Mouse (Mus musculus): ENCODE measurements around the gene Chrne. TPM values are rescaled to one million over a fixed set of nuclear protein-coding genes. Genes with fewer than 3 reads are reported as not detected.

The Chrne gene
- polyA plus RNA-seq, 1 experiment: 0.99 TPM

GRCm38 (mm10) chr11:70639976-70640375 is 21.0 kb upstream of the Chrne start:
- no peak for DNase-seq (ENCODE audit: low read depth in 1 of 2, low spot score in 2 of 2)
- Histone ChIP-seq H3K4me1 (ENCODE audit: control insufficient read depth, insufficient read depth, insufficient read length) (no peaks in the 10 kb centered on the region), H3K27ac (ENCODE audit: insufficient read depth, low read length) (no peak overlapping the region), H3K36me3 (ENCODE audit: control insufficient read depth, insufficient read depth, low read length) (peaks cover 6% of the 10 kb centered on the region), H3K27me3 (ENCODE audit: control insufficient read depth, insufficient read depth, low read length) (no peaks in the 10 kb centered on the region), H3K4me3 (ENCODE audit: extremely low read depth, insufficient read depth, insufficient read length) (no peak overlapping the region)
- 87% methylated on average over 8 of the region's 8 CpGs for WGBS
- TF ChIP-seq POLR2A (IDR thresholded peaks at IDR 0.05; ENCODE audit: low read depth, low read length) (no peak), CTCF (IDR thresholded peaks at IDR 0.05; ENCODE audit: extremely low read depth, insufficient read depth, insufficient read length, insufficient replicate concordance) (no peak)

GRCm38 (mm10) chr11:70638714-70639278 is 19.8 kb upstream of the Chrne start, which contains the start of gene Gp1ba:
TSS of gene Gp1ba (plus strand) at chr11:70639122.
- DNase-seq (ENCODE audit: low read depth in 1 of 2, low spot score in 2 of 2): no peak
- Histone ChIP-seq H3K4me3 (ENCODE audit: extremely low read depth, insufficient read depth, insufficient read length) (no peak within 1 kb of the TSS), H3K4me1 (ENCODE audit: control insufficient read depth, insufficient read depth, insufficient read length) (no peaks in the 10 kb centered on the region), H3K36me3 (ENCODE audit: control insufficient read depth, insufficient read depth, low read length) (no peaks in the 10 kb centered on the region), H3K27me3 (ENCODE audit: control insufficient read depth, insufficient read depth, low read length) (no peaks in the 10 kb centered on the region), H3K27ac (ENCODE audit: insufficient read depth, low read length) (no peak within 1 kb of the TSS)
- 13% methylated on average over 5 of the region's 5 CpGs for WGBS
- TF ChIP-seq CTCF (IDR thresholded peaks at IDR 0.05; ENCODE audit: extremely low read depth, insufficient read depth, insufficient read length, insufficient replicate concordance) (no peak), POLR2A (IDR thresholded peaks at IDR 0.05; ENCODE audit: low read depth, low read length) (no peak)

GRCm38 (mm10) chr11:70638293-70638692 is 19.3 kb upstream of the Chrne start:
- TF ChIP-seq CTCF (IDR thresholded peaks at IDR 0.05; ENCODE audit: extremely low read depth, insufficient read depth, insufficient read length, insufficient replicate concordance) (no peak), POLR2A (IDR thresholded peaks at IDR 0.05; ENCODE audit: low read depth, low read length) (no peak)
- Histone ChIP-seq H3K4me1 (ENCODE audit: control insufficient read depth, insufficient read depth, insufficient read length) (no peaks in the 10 kb centered on the region), H3K36me3 (ENCODE audit: control insufficient read depth, insufficient read depth, low read length) (no peaks in the 10 kb centered on the region), H3K27me3 (ENCODE audit: control insufficient read depth, insufficient read depth, low read length) (no peaks in the 10 kb centered on the region), H3K27ac (ENCODE audit: insufficient read depth, low read length) (no peak overlapping the region), H3K4me3 (ENCODE audit: extremely low read depth, insufficient read depth, insufficient read length) (no peak overlapping the region)
- no peak for DNase-seq (ENCODE audit: low read depth in 1 of 2, low spot score in 2 of 2)
- 69% methylated on average over 1 of the region's 1 CpGs for WGBS

GRCm38 (mm10) chr11:70637764-70638163 is 18.7 kb upstream of the Chrne start:
- DNase-seq (ENCODE audit: low read depth in 1 of 2, low spot score in 2 of 2): no peak

GRCm38 (mm10) chr11:70635601-70636000 is 16.6 kb upstream of the Chrne start:
- H3K27ac ChIP-seq (ENCODE audit: insufficient read depth, low read length): no peak overlapping the region
- H3K4me1 ChIP-seq (ENCODE audit: control insufficient read depth, insufficient read depth, insufficient read length): no peaks in the 10 kb centered on the region
- no peak overlapping the region for H3K4me3 ChIP-seq (ENCODE audit: extremely low read depth, insufficient read depth, insufficient read length)
- TF ChIP-seq CTCF (IDR thresholded peaks at IDR 0.05; ENCODE audit: extremely low read depth, insufficient read depth, insufficient read length, insufficient replicate concordance): no peak
- TF ChIP-seq POLR2A (IDR thresholded peaks at IDR 0.05; ENCODE audit: low read depth, low read length): no peak
- H3K36me3 ChIP-seq (ENCODE audit: control insufficient read depth, insufficient read depth, low read length): no peaks in the 10 kb centered on the region
- 92% methylated on average over 4 of the region's 4 CpGs for WGBS
- DNase-seq (ENCODE audit: low read depth in 1 of 2, low spot score in 2 of 2): no peak
- no peaks in the 10 kb centered on the region for H3K27me3 ChIP-seq (ENCODE audit: control insufficient read depth, insufficient read depth, low read length)

More at GRCm38 (mm10) chr11:70637764-70638163, 18.7 kb upstream of the Chrne start:
- no peak overlapping the region for H3K4me3 ChIP-seq (ENCODE audit: extremely low read depth, insufficient read depth, insufficient read length)
- H3K27me3 ChIP-seq (ENCODE audit: control insufficient read depth, insufficient read depth, low read length): no peaks in the 10 kb centered on the region
- no peaks in the 10 kb centered on the region for H3K36me3 ChIP-seq (ENCODE audit: control insufficient read depth, insufficient read depth, low read length)
- TF ChIP-seq CTCF (IDR thresholded peaks at IDR 0.05; ENCODE audit: extremely low read depth, insufficient read depth, insufficient read length, insufficient replicate concordance) (no peak), POLR2A (IDR thresholded peaks at IDR 0.05; ENCODE audit: low read depth, low read length) (no peak)
- no peaks in the 10 kb centered on the region for H3K4me1 ChIP-seq (ENCODE audit: control insufficient read depth, insufficient read depth, insufficient read length)
- no peak overlapping the region for H3K27ac ChIP-seq (ENCODE audit: insufficient read depth, low read length)
- 92% methylated on average over 1 of the region's 1 CpGs for WGBS

- no peak overlapping the region for H3K4me3 ChIP-seq (ENCODE audit: extremely low read depth, insufficient read depth, insufficient read length)
- no peak overlapping the region for H3K27ac ChIP-seq (ENCODE audit: insufficient read depth, low read length)
- TF ChIP-seq POLR2A (IDR thresholded peaks at IDR 0.05; ENCODE audit: low read depth, low read length) (no peak), CTCF (IDR thresholded peaks at IDR 0.05; ENCODE audit: extremely low read depth, insufficient read depth, insufficient read length, insufficient replicate concordance) (no peak)
- DNase-seq (ENCODE audit: low read depth in 1 of 2, low spot score in 2 of 2): no peak
- WGBS: 63% methylated on average over 7 of the region's 7 CpGs
- H3K36me3 ChIP-seq (ENCODE audit: control insufficient read depth, insufficient read depth, low read length): no peaks in the 10 kb centered on the region
- no peaks in the 10 kb centered on the region for H3K27me3 ChIP-seq (ENCODE audit: control insufficient read depth, insufficient read depth, low read length)
- H3K4me1 ChIP-seq (ENCODE audit: control insufficient read depth, insufficient read depth, insufficient read length): no peaks in the 10 kb centered on the region
Observed at GRCm38 (mm10) chr11:70630129-70630528, 11.1 kb upstream of the Chrne start.

GRCm38 (mm10) chr11:70629557-70629956 is 10.5 kb upstream of the Chrne start:
- H3K27me3 ChIP-seq (ENCODE audit: control insufficient read depth, insufficient read depth, low read length): no peaks in the 10 kb centered on the region
- H3K27ac ChIP-seq (ENCODE audit: insufficient read depth, low read length): no peak overlapping the region
- 60% methylated on average over 5 of the region's 5 CpGs for WGBS
- H3K4me1 ChIP-seq (ENCODE audit: control insufficient read depth, insufficient read depth, insufficient read length): no peaks in the 10 kb centered on the region
- TF ChIP-seq POLR2A (IDR thresholded peaks at IDR 0.05; ENCODE audit: low read depth, low read length): no peak
- TF ChIP-seq CTCF (IDR thresholded peaks at IDR 0.05; ENCODE audit: extremely low read depth, insufficient read depth, insufficient read length, insufficient replicate concordance): peak; percentile 27; the same call in 1 of the 2 replicates
- no peaks in the 10 kb centered on the region for H3K36me3 ChIP-seq (ENCODE audit: control insufficient read depth, insufficient read depth, low read length)
- peak in 1 of 2 experiments; percentile 33 for DNase-seq (ENCODE audit: low read depth in 1 of 2, low spot score in 2 of 2)
- no peak overlapping the region for H3K4me3 ChIP-seq (ENCODE audit: extremely low read depth, insufficient read depth, insufficient read length)

Data from spleen, adult 2 months (tissue).